Comparison of ENCODE assay signal across 1 mouse cellular context in genomic region chr17:45515204-45515726, GRCm38 (mm10).
TF ChIP-seq lines count a peak whose summit lies in the region.

No protein-coding gene starts in this region.

TF ChIP-seq in ES-E14, 5 proteins besides CTCF, POLR2A, EP300 and RAD21 (continued from another document):
- no peak for TF ChIP-seq HCFC1 (IDR thresholded peaks at IDR 0.05; ENCODE audit: borderline replicate concordance, insufficient read depth, low read length)
